Mouse (Mus musculus) embryonic facial prominence, embryonic 15.5 days (tissue): Measurements from ENCODE around the gene Tpd52l1. TPM values are rescaled to one million over a fixed set of nuclear protein-coding genes. Genes with fewer than 3 reads are reported as not detected.
"Not testable (repeated sequence)": the region's sequence is repeated elsewhere in the genome, so short reads cannot be mapped to it uniquely, and the experiment has no call there.

Source experiments
- ATAC-seq: fragments of 200-750 bp; cut with Nextera tagmentation; 2 replicates; pipeline ENCODE4 v1.8.0; 2017; ENCODE audit warnings: low read depth, moderate TSS enrichment; ENCODE audit not compliant: insufficient number of reproducible peaks, low FRiP score, low TSS enrichment
- H3K27ac ChIP-seq: fragments of 300-500 bp; sonication (generic); replicated peaks from 2 replicates; pipeline ENCODE4 v1.5.1; 2015; ENCODE audit warnings: mild to moderate bottlenecking, inconsistent platforms
- H3K27me3 ChIP-seq: fragments of 300-500 bp; sonication (generic); 2 replicates; pipeline ENCODE4 v1.6.1; 2015; ENCODE audit warnings: inconsistent platforms
- H3K36me3 ChIP-seq: fragments of 300-500 bp; sonication (generic); 2 replicates; pipeline ENCODE4 v1.6.1; 2015; ENCODE audit warnings: mild to moderate bottlenecking, inconsistent platforms
- H3K4me1 ChIP-seq: fragments of 300-500 bp; sonication (generic); 2 replicates; pipeline ENCODE4 v1.6.1; 2015; ENCODE audit warnings: inconsistent platforms
- H3K4me2 ChIP-seq: fragments of 300-500 bp; sonication (generic); replicated peaks from 2 replicates; pipeline ENCODE4 v1.6.1; 2015; ENCODE audit warnings: mild to moderate bottlenecking, inconsistent platforms
- H3K4me3 ChIP-seq: fragments of 300-500 bp; sonication (generic); replicated peaks from 2 replicates; pipeline ENCODE4 v1.5.1; 2015; ENCODE audit warnings: mild to moderate bottlenecking, inconsistent platforms
- H3K9ac ChIP-seq: fragments of 300-500 bp; sonication (generic); 2 replicates; pipeline ENCODE4 v1.6.1; 2015; ENCODE audit warnings: inconsistent platforms
- H3K9me3 ChIP-seq: fragments of 300-500 bp; sonication (generic); replicated peaks from 2 replicates; pipeline ENCODE4 v1.6.1; 2016; ENCODE audit warnings: inconsistent platforms
- whole genome bisulfite sequencing: fragments of 180-500 bp; shearing (Covaris S2); methylation state at CpG from one replicate; pipeline ENCODE4 v1.1.7; 2015; 5-methylcytosine and 5-hydroxymethylcytosine counted together
- polyA plus RNA-seq: library from polyadenylated mRNA; unstranded; fragments of >200 nt; fragmentation: Nextera tagmentation; extraction: Ambion mirVana; gene quantifications from 2 replicates; pipeline ENCODE4 v1.2.1, GENCODE M21; 2015

Tpd52l1 gene
- polyA plus RNA-seq, 1 experiment from 2014 or later: 25.2 TPM

GRCm38 (mm10) chr10:31417956-31418355 lies 27.8 kb downstream of the Tpd52l1 start:
- Histone ChIP-seq H3K9me3 (no peaks in the 10 kb centered on the region), H3K27ac (no peak overlapping the region), H3K4me1 (no peaks in the 10 kb centered on the region), H3K9ac (no peak overlapping the region), H3K36me3 (no peaks in the 10 kb centered on the region), H3K4me2 (no peak overlapping the region), H3K27me3 (no peaks in the 10 kb centered on the region), H3K4me3 (no peak overlapping the region)
- ATAC-seq: no peak

GRCm38 (mm10) chr10:31392990-31393389 lies 52.8 kb downstream of the Tpd52l1 start:
- no peak for ATAC-seq
- Histone ChIP-seq H3K4me3 (no peak overlapping the region), H3K27ac (no peak overlapping the region), H3K9me3 (no peaks in the 10 kb centered on the region), H3K27me3 (no peaks in the 10 kb centered on the region), H3K4me2 (no peak overlapping the region), H3K9ac (no peak overlapping the region), H3K36me3 (no peaks in the 10 kb centered on the region), H3K4me1 (no peaks in the 10 kb centered on the region)
- 12% methylated on average over 1 of the region's 1 CpGs for WGBS

- Histone ChIP-seq H3K4me3 (no peak overlapping the region), H3K9me3 (no peaks in the 10 kb centered on the region), H3K27ac (no peak overlapping the region), H3K36me3 (no peaks in the 10 kb centered on the region), H3K4me2 (no peak overlapping the region), H3K4me1 (no peaks in the 10 kb centered on the region), H3K9ac (no peak overlapping the region), H3K27me3 (no peaks in the 10 kb centered on the region)
- no peak for ATAC-seq
- 42% methylated on average over 4 of the region's 4 CpGs for WGBS
Observed at GRCm38 (mm10) chr10:31390777-31391395, 54.9 kb downstream of the Tpd52l1 start.

- H3K4me1 ChIP-seq, H3K36me3 ChIP-seq, H3K27ac ChIP-seq, H3K27me3 ChIP-seq, H3K9ac ChIP-seq, H3K9me3 ChIP-seq, H3K4me2 ChIP-seq, ATAC-seq, H3K4me3 ChIP-seq: not testable (repeated sequence)
- 88% methylated on average over 1 of the region's 1 CpGs for WGBS
Observed at GRCm38 (mm10) chr10:31388566-31388965, 57.2 kb downstream of the Tpd52l1 start.

- H3K9ac ChIP-seq: not testable (repeated sequence)
Observed at GRCm38 (mm10) chr10:31370200-31370599, 75.6 kb downstream of the Tpd52l1 start.

GRCm38 (mm10) chr10:31359749-31360148 lies 86.0 kb downstream of the Tpd52l1 start:
- Histone ChIP-seq H3K27ac (no peak overlapping the region), H3K27me3 (no peaks in the 10 kb centered on the region), H3K9me3 (no peaks in the 10 kb centered on the region), H3K4me1 (no peaks in the 10 kb centered on the region), H3K36me3 (no peaks in the 10 kb centered on the region), H3K4me3 (no peak overlapping the region), H3K4me2 (no peak overlapping the region), H3K9ac (no peak overlapping the region)
- no peak for ATAC-seq
- 73% methylated on average over 4 of the region's 4 CpGs for WGBS

More at GRCm38 (mm10) chr10:31370200-31370599, 75.6 kb downstream of the Tpd52l1 start:
- H3K27ac ChIP-seq, H3K27me3 ChIP-seq, H3K4me3 ChIP-seq, ATAC-seq, H3K36me3 ChIP-seq, H3K9me3 ChIP-seq, H3K4me2 ChIP-seq, H3K4me1 ChIP-seq: not testable (repeated sequence)
- WGBS: 12% methylated on average over 4 of the region's 5 CpGs

GRCm38 (mm10) chr10:31354886-31355461 lies 90.8 kb downstream of the Tpd52l1 start:
- Histone ChIP-seq H3K27me3 (no peaks in the 10 kb centered on the region), H3K4me2 (no peak overlapping the region), H3K4me1 (no peaks in the 10 kb centered on the region), H3K9ac (no peak overlapping the region), H3K9me3 (no peaks in the 10 kb centered on the region), H3K36me3 (no peaks in the 10 kb centered on the region), H3K27ac (no peak overlapping the region), H3K4me3 (no peak overlapping the region)
- 64% methylated on average over 7 of the region's 7 CpGs for WGBS
- no peak for ATAC-seq

GRCm38 (mm10) chr10:31354141-31354540 lies 91.6 kb downstream of the Tpd52l1 start:
- Histone ChIP-seq H3K27me3 (no peaks in the 10 kb centered on the region), H3K9me3 (no peaks in the 10 kb centered on the region), H3K4me1 (no peaks in the 10 kb centered on the region), H3K36me3 (no peaks in the 10 kb centered on the region), H3K9ac (no peak overlapping the region), H3K4me2 (no peak overlapping the region), H3K4me3 (no peak overlapping the region), H3K27ac (no peak overlapping the region)
- WGBS: 79% methylated on average over 2 of the region's 2 CpGs
- no peak for ATAC-seq

- no peak for ATAC-seq
- Histone ChIP-seq H3K27me3 (no peaks in the 10 kb centered on the region), H3K27ac (no peak overlapping the region), H3K4me1 (no peaks in the 10 kb centered on the region), H3K9ac (no peak overlapping the region), H3K9me3 (no peaks in the 10 kb centered on the region), H3K4me2 (no peak overlapping the region), H3K4me3 (no peak overlapping the region), H3K36me3 (no peaks in the 10 kb centered on the region)
- 82% methylated on average over 1 of the region's 1 CpGs for WGBS
Observed at GRCm38 (mm10) chr10:31352845-31353427, 92.8 kb downstream of the Tpd52l1 start.

GRCm38 (mm10) chr10:31351056-31351455 lies 94.7 kb downstream of the Tpd52l1 start:
- Histone ChIP-seq H3K9me3 (no peaks in the 10 kb centered on the region), H3K4me2 (no peak overlapping the region), H3K4me3 (no peak overlapping the region), H3K27me3 (no peaks in the 10 kb centered on the region), H3K4me1 (no peaks in the 10 kb centered on the region), H3K36me3 (no peaks in the 10 kb centered on the region), H3K27ac (no peak overlapping the region), H3K9ac (no peak overlapping the region)
- ATAC-seq: no peak
- 83% methylated on average over 2 of the region's 2 CpGs for WGBS

GRCm38 (mm10) chr10:31346401-31346800 lies 99.4 kb downstream of the Tpd52l1 start:
- Histone ChIP-seq H3K36me3 (no peaks in the 10 kb centered on the region), H3K9ac (no peak overlapping the region), H3K4me3 (no peak overlapping the region), H3K9me3 (no peaks in the 10 kb centered on the region), H3K4me2 (no peak overlapping the region), H3K27ac (no peak overlapping the region), H3K27me3 (no peaks in the 10 kb centered on the region), H3K4me1 (no peaks in the 10 kb centered on the region)
- ATAC-seq: no peak
- WGBS: 57% methylated on average over 8 of the region's 8 CpGs

- no peaks in the 10 kb centered on the region for H3K36me3 ChIP-seq
- H3K9me3 ChIP-seq: no peaks in the 10 kb centered on the region
- H3K27ac ChIP-seq: no peak overlapping the region
- 88% methylated on average over 5 of the region's 5 CpGs for WGBS
- no peak for ATAC-seq
- no peaks in the 10 kb centered on the region for H3K4me1 ChIP-seq
- no peaks in the 10 kb centered on the region for H3K27me3 ChIP-seq
- H3K4me2 ChIP-seq: no peak overlapping the region
- no peak overlapping the region for H3K9ac ChIP-seq
- H3K4me3 ChIP-seq: no peak overlapping the region
Observed at GRCm38 (mm10) chr10:31336432-31336831, 109.3 kb downstream of the Tpd52l1 start.
